Mouse (Mus musculus) gastrocnemius, postnatal 4 days (tissue): Measurements from ENCODE around the gene Fbrsl1. TPM values are rescaled to one million over a fixed set of nuclear protein-coding genes. Genes with fewer than 3 reads are reported as not detected.
A peak's percentile ranks its signal among the peaks of the same experiment; 100 is the strongest.
"Not testable (repeated sequence)": the region's sequence is repeated elsewhere in the genome, so short reads cannot be mapped to it uniquely, and the experiment has no call there.

ENCODE experiments used
- DNase-seq, 2 experiments: peaks; one replicate each; pipeline ENCODE4 v3.0.0; 2021 to 2022; ENCODE audit warnings: low spot score in 2 of 2, mixed read lengths in 2 of 2
- total RNA-seq, 2 experiments: library from RNA; stranded (reverse); gene quantifications; 2 replicates each; pipeline ENCODE4 v1.2.3; 2021

Fbrsl1 gene
- total RNA-seq, 2 experiments from 2014 or later = 42.7 to 45.7 TPM

- DNase-seq = no peak
These were observed 7.0 kb upstream of the Fbrsl1 start for GRCm38 (mm10) chr5:110455272-110455671.

GRCm38 (mm10) chr5:110449294-110449693 lies 991 bp upstream of the Fbrsl1 start:
- DNase-seq = no peak

GRCm38 (mm10) chr5:110447720-110448435 lies 425 bp downstream of the Fbrsl1 start:
- peak in 1 of 2 experiments; percentile 41 for DNase-seq

- DNase-seq = no peak
These were observed 3.8 kb downstream of the Fbrsl1 start for GRCm38 (mm10) chr5:110444509-110444908.

GRCm38 (mm10) chr5:110442966-110443590 lies 5.2 kb downstream of the Fbrsl1 start:
- no peak for DNase-seq

GRCm38 (mm10) chr5:110439565-110440310 lies 8.6 kb downstream of the Fbrsl1 start:
- DNase-seq = no peak

GRCm38 (mm10) chr5:110438591-110438990 lies 9.7 kb downstream of the Fbrsl1 start:
- no peak for DNase-seq

GRCm38 (mm10) chr5:110437632-110438261 lies 10.6 kb downstream of the Fbrsl1 start:
- DNase-seq = no peak

GRCm38 (mm10) chr5:110436166-110436565 lies 12.1 kb downstream of the Fbrsl1 start:
- DNase-seq = not testable (repeated sequence)

GRCm38 (mm10) chr5:110434816-110435215 lies 13.5 kb downstream of the Fbrsl1 start:
- no peak for DNase-seq

- peak in 1 of 2 experiments; percentile 55 for DNase-seq
These were observed 19.3 kb downstream of the Fbrsl1 start for GRCm38 (mm10) chr5:110429045-110429444.

- DNase-seq = no peak
These were observed 20.0 kb downstream of the Fbrsl1 start for GRCm38 (mm10) chr5:110428290-110428689.

GRCm38 (mm10) chr5:110425187-110425586 lies 23.1 kb downstream of the Fbrsl1 start:
- DNase-seq = no peak

GRCm38 (mm10) chr5:110424204-110424603 lies 24.1 kb downstream of the Fbrsl1 start:
- DNase-seq = no peak

GRCm38 (mm10) chr5:110421393-110421792 lies 26.9 kb downstream of the Fbrsl1 start:
- no peak for DNase-seq

GRCm38 (mm10) chr5:110420950-110421349 lies 27.4 kb downstream of the Fbrsl1 start:
- no peak for DNase-seq

GRCm38 (mm10) chr5:110420201-110420600 lies 28.1 kb downstream of the Fbrsl1 start:
- no peak for DNase-seq

GRCm38 (mm10) chr5:110418523-110418911 lies 29.8 kb downstream of the Fbrsl1 start:
- no peak for DNase-seq

- no peak for DNase-seq
These were observed 30.4 kb downstream of the Fbrsl1 start for GRCm38 (mm10) chr5:110417756-110418522.

- DNase-seq = no peak
These were observed 31.4 kb downstream of the Fbrsl1 start for GRCm38 (mm10) chr5:110416825-110417401.
